Mouse (Mus musculus): ENCODE results near the gene Rab3il1.

Gene Rab3il1

DNA sequence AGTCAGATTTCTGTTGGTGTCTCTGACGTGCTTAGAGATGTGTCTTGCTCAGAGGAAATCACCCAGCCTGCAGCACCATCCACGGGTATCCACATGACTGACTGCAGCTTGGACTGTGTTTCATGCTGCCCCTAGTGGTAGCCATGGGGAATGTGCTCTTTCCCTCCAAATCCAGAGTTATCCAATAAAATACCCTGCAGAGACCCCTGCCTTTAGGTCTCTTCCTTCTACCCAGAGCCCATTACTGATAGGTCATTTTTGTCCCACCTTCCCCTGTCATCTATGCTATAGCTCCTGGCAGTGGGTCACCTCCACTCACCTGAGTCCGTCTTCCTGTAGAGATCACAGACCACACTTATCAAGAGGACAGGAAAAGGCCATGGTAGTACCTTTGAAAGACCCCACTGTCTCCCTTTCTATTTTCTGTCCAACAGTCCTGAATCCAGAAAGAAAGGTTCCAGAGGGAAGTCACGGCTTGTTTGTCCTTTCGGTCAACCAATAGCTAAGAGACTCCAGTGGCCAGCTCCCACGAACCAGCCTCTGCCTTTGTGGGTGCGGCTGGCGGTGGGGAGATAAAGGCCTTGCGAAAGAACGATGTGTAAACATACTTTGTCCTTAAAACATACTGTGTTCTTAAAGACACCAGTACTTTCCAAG lies 58.6 kb downstream of the Rab3il1 start:
- no peak for DNase-seq (ENCODE audit: low read depth, low spot score)

- DNase-seq (ENCODE audit: low read depth, low spot score): no peak
These were observed 59.5 kb downstream of the Rab3il1 start for GRCm38 (mm10) chr19:10060783-10061590.

GRCm38 (mm10) chr19:10061624-10062023 lies 60.2 kb downstream of the Rab3il1 start:
- no peak for DNase-seq (ENCODE audit: low read depth, low spot score)

DNA sequence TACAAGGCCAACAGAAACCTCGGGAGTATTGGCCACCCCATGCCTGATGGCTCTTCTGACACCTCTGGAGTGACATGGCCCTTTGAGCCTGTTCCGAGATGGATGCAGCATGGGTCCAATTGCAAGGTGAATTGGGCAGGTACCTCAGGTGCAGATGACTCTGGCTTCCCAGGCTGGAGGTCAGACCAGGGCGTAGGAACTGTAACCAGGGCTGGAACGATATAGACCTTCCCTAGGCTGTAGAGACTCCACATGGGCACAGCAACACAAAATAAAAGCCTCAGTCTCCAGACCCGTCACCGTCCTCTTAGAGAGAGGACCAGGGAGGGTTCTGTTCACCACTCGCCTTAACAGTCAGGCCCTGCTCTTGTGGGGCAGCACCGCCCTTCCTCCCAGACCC lies 60.8 kb downstream of the Rab3il1 start:
- DNase-seq (ENCODE audit: low read depth, low spot score): no peak

DNA sequence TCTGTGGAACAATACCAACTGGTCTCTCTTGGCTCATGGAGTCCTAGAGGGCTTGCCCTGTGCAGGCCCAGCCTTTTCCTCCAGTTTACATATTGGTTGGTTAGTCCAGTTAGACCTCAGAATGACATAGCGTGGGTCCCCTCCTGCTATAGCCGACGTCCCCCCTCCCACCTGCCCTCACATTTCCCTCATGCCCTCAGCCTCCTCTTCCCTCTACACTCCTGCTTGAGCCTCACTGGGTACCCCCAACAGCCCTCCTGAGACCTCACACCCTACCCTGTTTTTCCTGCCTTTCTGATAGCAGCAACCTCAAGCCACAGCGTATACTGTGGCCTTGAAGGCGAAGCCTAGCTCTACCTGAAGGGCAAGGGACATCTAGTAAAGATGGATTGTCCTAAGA lies 61.4 kb downstream of the Rab3il1 start:
- no peak for DNase-seq (ENCODE audit: low read depth, low spot score)

DNA sequence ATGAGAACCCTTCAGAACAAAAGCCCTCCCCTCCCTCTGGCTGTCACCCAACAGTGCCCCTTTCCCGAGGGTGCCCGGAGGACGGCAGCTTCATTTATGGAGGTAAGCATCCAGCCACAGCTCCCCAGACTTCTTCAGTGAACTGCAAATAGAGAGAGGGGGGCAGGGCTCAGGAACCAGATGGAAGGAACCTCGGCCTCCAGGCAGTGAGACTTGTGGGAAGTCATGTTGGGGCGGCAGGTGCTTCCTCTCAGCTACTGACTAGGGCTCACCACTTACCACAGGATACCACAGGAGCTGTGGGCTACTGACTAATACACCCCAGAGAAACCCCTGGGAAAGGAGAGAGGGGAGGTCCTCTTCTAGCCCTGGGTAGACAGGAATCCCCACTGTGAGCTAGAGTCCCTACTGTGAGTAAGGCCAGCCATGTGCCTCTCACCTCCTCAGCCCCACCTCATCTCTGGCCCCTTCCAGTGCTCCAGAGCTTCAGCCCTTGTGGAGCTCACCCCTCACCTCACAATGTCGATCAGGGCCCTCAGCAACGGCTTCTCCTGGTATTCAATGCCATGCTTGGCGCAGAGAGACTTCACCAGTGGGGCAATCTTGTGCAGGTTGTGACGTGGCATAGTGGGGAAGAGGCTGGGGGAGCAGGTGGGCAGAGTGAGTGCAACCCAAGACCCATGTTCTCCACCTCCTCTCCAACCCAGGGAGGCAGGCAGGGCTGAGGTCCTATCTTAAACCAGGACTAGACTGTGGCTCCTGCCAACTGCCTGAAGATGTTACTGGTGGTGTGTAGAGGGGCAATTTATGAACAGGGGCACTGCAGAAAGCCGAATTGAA lies 62.9 kb downstream of the Rab3il1 start:
- DNase-seq (ENCODE audit: low read depth, low spot score): no peak

DNA sequence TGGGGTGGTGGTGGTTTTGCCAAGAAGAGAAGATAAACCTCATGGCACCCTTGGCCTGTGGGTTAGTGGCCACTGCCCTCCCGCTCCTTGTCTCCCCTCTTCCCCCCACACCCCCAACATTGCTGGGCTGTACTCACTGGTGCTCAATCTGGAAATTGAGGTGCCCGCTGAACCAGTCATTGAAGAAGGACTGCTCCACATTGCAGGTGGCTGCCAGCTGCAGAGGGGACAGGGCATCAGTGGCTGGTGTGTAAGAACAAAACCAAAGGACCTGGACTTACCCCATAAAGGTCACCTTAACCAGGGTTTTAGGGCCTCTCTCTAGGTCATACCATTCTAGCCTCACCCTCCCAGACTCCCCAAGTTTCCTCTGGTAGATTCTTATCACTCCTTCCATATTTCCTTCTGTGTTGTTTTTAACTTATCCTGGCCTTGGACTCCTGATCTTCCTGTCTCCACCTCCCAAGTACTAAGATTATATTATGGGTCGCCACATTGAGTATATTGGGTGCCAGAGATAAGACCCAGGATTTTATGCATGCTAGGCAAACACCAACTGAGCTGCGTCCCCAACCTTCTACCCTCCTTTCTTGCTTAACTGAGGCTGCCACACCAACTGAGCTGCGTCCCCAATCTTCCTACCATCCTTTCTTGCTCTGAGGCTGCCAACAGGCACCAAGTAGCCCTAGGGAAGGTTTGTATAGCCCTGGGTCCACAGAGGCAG lies 64.2 kb downstream of the Rab3il1 start:
- no peak for DNase-seq (ENCODE audit: low read depth, low spot score)

DNA sequence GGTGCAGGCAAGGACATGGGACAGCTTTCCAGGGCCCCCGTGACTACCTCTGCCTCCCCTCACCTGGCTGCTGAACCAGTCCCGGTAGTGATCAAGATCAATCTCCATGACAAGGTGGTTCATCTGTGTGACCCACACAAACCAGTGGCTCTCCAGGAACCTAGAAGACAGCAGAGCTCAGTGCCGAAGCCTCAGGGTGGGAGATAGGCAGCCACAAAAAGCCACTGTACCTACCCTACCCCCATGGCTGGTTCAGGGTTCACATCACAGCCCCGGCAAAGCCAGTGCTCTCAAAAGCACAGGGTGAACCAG lies 64.7 kb downstream of the Rab3il1 start:
- no peak for DNase-seq (ENCODE audit: low read depth, low spot score)

- DNase-seq (ENCODE audit: low read depth, low spot score): no peak
These were observed 65.0 kb downstream of the Rab3il1 start for GRCm38 (mm10) chr19:10066502-10066901.

DNA sequence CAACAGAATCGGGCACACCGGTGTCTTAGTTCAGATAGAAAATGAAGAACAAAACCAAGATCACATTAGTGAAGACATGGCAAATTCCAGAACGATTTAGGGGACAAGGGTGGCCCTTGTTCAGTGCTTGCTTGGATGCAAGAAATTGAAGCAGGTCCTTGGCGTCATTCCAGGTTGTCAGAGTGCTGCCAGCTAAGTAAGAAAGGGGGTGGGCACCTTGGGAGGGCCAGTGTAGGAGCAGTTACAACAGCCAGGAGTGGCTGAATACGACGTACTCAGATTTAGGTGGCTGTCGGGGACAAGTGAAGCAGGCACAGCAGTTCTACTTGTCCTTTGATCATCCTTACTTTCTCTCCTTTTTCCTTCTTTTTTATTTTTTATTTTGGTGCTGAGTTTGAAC lies 66.2 kb downstream of the Rab3il1 start:
- DNase-seq (ENCODE audit: low read depth, low spot score): no peak

GRCm38 (mm10) chr19:10070186-10070980 lies 68.9 kb downstream of the Rab3il1 start:
- DNase-seq (ENCODE audit: low read depth, low spot score): no peak

- DNase-seq (ENCODE audit: low read depth, low spot score): no peak
These were observed 69.7 kb downstream of the Rab3il1 start for GRCm38 (mm10) chr19:10071166-10071565.

DNA sequence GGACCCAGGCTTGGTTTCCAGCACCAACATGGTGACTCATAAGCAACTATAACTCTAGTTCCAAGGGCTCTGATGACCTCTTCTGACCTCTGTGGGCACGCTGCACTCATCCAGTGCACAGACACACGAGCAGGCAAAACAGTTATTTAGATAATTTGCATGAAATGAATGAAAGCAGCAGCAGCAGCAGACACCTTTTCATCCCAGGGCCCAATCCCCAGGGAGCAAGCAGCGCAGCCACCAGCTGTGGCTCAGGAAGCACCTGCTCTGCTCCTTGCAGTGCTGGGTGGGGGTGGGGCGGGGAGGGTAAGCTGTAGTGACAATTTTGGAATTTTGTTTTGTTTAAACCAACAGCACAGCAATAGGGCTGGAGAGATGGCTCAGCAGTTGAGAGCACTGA lies 70.4 kb downstream of the Rab3il1 start:
- no peak for DNase-seq (ENCODE audit: low read depth, low spot score)

DNA sequence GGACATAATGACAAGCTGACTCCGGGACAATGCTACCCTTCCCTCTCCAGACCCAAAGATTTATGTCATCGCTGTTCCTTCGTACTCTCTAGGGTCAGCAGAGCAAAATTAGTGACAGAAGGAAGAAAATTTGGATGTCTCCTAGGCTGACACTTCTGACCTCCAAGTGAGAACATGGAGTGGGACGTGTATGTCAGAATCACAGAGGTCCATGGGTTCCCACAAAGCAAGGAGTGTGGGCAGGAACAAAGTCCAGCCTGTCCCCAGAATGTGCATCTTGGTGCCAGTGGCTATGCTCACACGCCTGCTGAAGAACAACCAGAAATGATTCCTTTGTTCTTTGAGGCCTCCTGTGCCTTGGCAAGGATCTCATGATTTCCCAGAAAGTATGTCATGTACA lies 71.7 kb downstream of the Rab3il1 start:
- DNase-seq (ENCODE audit: low read depth, low spot score): no peak

- DNase-seq (ENCODE audit: low read depth, low spot score): no peak
These were observed 76.9 kb downstream of the Rab3il1 start for GRCm38 (mm10) chr19:10078392-10078791.

GRCm38 (mm10) chr19:10080384-10080783 lies 78.9 kb downstream of the Rab3il1 start:
- DNase-seq (ENCODE audit: low read depth, low spot score): no peak

- no peak for DNase-seq (ENCODE audit: low read depth, low spot score)
These were observed 80.6 kb downstream of the Rab3il1 start for GRCm38 (mm10) chr19:10082105-10082504.

- DNase-seq (ENCODE audit: low read depth, low spot score): no peak
These were observed 84.0 kb downstream of the Rab3il1 start for GRCm38 (mm10) chr19:10085454-10085853.

DNA sequence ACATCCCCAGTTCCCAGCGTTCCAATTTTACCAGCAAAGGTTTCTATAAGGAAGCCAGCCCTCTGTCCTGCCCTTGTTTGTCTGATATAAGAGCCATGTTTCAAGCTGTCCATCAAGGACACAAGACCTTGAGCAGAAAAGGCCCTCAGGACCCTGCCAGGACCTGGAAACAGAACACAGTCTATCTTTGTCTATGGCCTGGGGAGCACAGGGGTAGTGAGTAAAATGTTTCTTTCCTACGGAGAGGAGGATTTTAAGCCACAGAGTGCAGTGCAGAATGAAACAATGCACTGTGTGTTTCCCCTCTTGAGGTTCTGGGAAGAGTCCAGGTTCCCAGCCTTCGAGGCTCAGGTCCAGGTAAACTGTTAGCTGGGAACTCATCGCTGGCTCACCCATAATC lies 85.5 kb downstream of the Rab3il1 start:
- DNase-seq (ENCODE audit: low read depth, low spot score): no peak

Measured in skeletal muscle tissue, adult 2 months (tissue).